Mouse (Mus musculus) adrenal gland, postnatal 10 days (tissue): ENCODE measurements around the gene Aimp2. TPM values are rescaled to one million over a fixed set of nuclear protein-coding genes. Genes with fewer than 3 reads are reported as not detected.

ENCODE experiments used
- DNase-seq: peaks from one replicate; pipeline ENCODE4 v3.0.0; 2021; ENCODE audit warnings: mixed read lengths
- long read RNA-seq, 2 experiments: library from polyadenylated mRNA; stranded (forward); transcript quantifications; one replicate each; pipeline ENCODE4 v2.0.0; 2021
- total RNA-seq, 2 experiments: library from RNA; stranded (reverse); gene quantifications; 2 replicates each; pipeline ENCODE4 v1.2.3; 2021

The Aimp2 gene
- total RNA-seq, result 10 to 100 TPM; 34.3 to 38.6 TPM
- long read RNA-seq, experiment 1, transcript Aimp2-202 (4 exons, 1,073 nt), result minor isoform, 7 of 48 reads
- long read RNA-seq, experiment 1, transcript Aimp2-201 (4 exons, 1,185 nt), result major isoform, 36 of 48 reads
- long read RNA-seq, experiment 1, partial matches to known transcripts, result 2 of 48 reads
- long read RNA-seq, experiment 1, other reads (novel, unspliced or antisense), result 3 of 48 reads
- long read RNA-seq, experiment 2, transcript Aimp2-201 (4 exons, 1,185 nt), result major isoform, 22 of 36 reads
- long read RNA-seq, experiment 2, transcript Aimp2-202 (4 exons, 1,073 nt), result minor isoform, 6 of 36 reads
- long read RNA-seq, experiment 2, partial matches to known transcripts, result 3 of 36 reads
- long read RNA-seq, experiment 2, other reads (novel, unspliced or antisense), result 5 of 36 reads

GRCm38 (mm10) chr5:143909417-143910400 lies at the start of gene Aimp2, which contains the start of gene Pms2:
Gene Aimp2 (minus strand): TSS chr5:143909847.
Gene Pms2 (plus strand): TSS chr5:143909964.
- peak; percentile 96 for DNase-seq

DNA sequence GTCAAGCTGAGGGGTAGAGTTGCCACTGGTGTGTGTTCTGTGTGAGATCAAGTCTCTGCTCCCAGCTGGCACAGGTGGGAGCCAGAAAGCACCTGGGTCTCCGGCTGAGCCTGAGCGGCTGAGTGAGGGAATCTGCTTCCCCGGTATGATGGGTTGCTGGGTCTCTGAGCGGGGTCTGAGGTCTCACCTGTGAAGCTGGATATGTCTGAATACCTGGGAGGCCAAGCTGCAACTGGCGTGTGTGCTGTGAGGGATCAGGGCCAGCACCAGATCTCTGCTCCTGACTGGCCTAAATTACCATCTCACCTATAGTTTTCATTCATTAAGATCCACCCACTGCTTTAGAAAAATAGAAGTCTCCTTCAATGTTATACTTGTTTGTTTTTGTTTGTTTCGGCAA lies 47.5 kb upstream of the Aimp2 start:
- DNase-seq, result no peak

GRCm38 (mm10) chr5:143950016-143950415 lies 40.4 kb upstream of the Aimp2 start:
- DNase-seq, result no peak

- DNase-seq, result no peak
Measured at GRCm38 (mm10) chr5:143948361-143948760, 38.7 kb upstream of the Aimp2 start.

DNA sequence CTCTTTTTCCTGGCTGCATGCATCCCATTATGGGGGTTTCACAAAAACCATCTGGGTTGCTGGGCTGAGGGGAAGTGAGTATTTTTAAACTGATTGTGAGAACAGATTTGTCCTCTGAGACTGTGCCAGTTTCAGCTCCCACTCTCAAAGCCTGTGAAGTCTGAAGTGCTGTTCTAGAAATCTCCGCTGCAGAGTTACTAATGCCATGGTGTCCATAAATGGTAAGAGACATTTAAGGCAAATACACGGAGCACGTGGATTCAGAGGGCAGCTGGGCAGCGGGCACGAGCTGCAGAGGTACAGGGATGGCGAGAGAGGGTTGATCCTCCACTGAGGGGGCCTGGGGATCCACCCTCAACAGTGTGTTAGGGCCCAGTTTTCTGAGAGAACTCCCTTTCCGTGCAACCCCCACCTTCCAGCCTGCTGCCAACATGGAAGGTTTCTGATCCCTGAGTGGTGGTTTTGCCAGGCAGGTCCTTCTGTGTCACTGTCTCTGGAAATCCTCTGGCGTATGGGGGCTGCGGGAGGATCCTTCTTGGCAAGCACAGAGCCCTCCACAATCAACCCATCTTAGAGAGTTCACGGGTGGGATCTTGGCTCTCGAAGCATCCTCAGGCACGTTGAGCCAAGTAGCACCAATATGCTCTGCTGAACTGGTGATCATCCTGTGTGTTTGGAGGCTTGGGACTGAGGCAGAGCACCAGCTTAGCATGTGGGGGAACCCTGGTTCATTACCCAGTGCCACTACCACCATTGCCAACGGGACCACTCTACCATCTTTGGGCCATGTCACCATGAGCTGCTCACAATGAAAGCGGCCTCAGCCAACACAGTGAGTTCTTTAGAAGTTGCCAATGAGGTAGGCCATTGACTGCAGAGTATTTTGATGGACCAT lies 33.8 kb upstream of the Aimp2 start:
- DNase-seq, result no peak

GRCm38 (mm10) chr5:143941588-143941987 lies 31.9 kb upstream of the Aimp2 start:
- no peak for DNase-seq

GRCm38 (mm10) chr5:143936156-143936555 lies 26.5 kb upstream of the Aimp2 start:
- no peak for DNase-seq

- no peak for DNase-seq
Measured at GRCm38 (mm10) chr5:143933875-143934274, 24.2 kb upstream of the Aimp2 start.

DNA sequence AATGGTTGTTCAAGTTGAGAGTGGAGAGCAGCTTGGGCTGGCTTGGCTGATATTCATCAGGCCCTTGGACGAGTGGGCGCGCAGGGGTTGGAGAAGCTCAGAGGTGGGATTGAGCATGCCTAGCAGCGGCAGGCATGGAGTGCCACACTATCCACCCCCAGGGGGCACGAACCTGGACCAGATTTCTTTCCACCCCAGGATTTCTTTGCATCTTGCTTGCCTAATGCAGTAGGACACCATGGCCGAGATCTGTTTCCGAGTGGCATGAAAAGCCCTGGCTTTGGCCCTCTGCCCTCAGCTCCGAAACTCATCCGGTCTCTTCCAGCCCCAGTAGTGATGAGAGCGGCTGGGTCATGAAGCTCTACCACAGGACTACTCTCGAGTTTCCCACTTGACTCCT lies 23.8 kb upstream of the Aimp2 start:
- DNase-seq, result no peak

GRCm38 (mm10) chr5:143932831-143933230 lies 23.2 kb upstream of the Aimp2 start, which contains the start of gene Rsph10b:
Gene Rsph10b (plus strand): TSS chr5:143933035.
- peak; percentile 52 for DNase-seq

DNA sequence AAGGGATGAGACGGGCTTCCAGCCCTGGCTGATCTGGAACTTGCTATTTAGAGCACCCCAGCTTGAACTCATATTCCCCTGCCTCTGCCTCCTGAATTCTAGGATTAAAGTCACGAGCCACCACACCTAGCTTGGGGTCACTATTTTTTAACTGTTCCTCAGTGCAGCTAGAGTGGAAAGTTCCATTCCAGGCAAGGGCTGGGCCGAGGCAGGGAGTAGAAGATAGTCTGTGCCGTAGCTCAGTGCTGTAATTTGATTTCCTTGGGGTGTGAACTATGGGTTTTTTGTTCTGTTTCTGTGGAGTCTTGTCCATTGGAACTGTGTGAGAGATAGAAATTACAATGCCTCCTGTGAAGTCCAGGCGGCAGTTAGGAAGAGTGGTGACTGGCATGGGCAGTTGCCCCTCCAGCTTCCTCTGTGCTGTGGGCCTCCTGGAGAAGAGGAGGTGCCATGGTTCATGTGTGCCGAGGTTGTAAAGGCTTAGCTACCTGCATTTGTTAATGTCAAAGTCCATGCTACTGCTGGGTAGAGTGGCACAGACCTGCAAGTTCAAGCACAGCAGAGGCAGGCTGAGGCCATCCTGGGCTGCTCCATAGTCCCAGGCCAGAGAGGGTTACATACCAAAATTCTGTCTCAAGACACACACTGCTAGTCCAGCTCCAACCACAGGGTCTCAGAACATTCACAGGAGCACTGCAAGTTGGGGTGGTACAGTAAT lies 22.4 kb upstream of the Aimp2 start:
- DNase-seq, result no peak

DNA sequence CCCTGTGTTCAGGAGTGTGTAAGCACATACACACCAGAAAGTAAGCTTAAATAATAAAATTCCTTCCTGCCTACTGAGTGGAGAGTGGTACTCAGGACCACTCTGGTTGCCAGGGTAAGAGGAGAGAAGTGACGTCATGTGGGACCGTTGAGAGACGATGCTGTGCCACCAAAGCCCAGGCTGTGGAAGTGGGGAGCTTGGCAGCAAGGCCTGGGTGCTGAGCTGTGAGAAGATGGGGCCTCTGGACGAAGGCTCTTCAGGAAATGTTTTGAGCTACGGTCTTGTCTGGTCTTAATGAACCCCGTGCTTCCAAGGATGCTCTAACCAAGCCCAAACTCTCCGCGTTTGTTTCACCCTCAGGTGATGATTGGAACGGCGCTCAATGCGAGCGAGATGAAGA lies 21.0 kb upstream of the Aimp2 start:
- no peak for DNase-seq

DNA sequence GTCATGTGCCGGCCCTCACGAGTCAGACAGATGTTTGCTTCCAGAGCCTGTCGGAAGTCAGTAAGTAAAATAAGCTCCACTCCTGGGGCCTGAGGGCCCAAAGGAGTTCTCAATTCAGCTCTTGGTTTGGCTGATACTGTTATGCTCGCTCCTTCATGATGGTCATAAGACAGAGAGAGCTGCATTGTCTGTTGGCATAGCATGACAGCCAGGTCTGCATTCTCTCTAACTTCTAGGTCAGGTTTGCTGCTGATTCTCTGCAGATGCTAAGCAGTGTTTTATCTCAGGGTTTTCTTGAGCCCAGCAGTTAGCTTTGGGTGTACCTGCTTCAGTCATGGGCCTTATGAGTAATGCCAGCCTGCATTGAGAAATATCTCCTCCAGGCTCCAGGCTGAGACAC lies 19.6 kb upstream of the Aimp2 start:
- DNase-seq, result no peak

DNA sequence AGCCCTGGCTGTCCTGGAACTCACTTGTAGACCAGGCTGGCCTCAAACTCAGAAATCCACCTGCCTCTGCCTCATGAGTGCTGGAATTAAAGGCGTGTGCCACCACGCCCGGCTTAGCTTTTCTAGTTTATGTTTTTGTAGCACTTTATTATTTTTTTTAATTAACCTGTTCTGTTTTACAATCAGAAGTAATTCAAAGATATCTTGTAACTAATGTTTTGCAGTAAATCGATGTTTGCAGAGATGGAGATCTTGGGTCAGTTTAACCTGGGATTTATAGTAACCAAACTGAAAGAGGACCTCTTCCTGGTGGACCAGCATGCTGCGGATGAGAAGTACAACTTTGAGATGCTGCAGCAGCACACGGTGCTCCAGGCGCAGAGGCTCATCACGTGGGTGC lies 18.2 kb upstream of the Aimp2 start, which contains the start of gene Gm42421:
TSS of gene Gm42421 (plus strand) at position 301 of the 400 bp plus-strand sequence.
- DNase-seq, result no peak

DNA sequence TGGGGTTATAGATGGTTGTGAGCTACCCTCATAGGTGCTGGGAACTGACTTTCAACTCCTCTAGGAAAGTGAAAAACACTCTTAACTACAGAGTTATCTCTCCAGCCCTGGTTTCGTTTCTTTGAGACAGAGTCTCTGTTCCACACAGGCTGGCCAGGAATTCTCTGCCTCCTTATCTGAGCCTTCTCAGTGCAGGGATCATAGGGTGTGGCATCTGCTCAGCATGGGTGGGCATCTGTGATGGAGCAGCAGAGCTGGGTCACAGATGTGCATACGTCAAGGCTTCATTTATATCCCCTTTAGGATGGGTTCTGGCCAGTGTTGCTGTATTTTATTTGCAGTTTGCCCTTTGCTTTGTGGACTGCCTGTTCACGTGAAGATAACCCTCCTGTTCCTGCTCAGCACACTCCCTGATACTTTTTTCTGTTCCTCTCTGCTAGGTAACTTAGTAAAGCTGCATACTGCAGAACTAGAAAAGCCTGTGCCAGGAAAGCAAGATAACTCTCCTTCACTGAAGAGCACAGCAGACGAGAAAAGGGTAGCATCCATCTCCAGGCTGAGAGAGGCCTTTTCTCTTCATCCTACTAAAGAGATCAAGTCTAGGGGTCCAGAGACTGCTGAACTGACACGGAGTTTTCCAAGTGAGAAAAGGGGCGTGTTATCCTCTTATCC lies 15.3 kb upstream of the Aimp2 start:
- DNase-seq, result no peak

DNA sequence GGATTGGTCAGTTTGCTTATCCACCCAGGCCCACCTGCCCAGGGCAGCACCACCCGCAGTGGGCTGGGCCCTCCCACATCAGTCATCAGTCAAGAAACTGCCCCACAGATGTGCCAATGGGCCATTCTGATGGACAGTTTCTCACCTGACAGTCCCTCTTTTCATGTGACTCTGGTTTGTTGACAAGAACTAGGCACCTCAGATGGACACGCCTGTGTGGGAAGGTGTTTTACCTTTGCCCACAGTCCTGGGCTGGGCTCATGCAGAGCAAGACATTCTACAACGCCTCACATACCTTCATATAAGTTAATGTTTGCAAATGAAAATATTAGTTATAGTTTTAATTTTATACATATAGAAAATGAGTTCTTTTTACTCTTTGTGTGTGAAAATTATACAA lies 8.5 kb upstream of the Aimp2 start:
- no peak for DNase-seq

GRCm38 (mm10) chr5:143917418-143917817 lies 7.8 kb upstream of the Aimp2 start:
- peak; percentile 73 for DNase-seq

- DNase-seq, result no peak
Measured at GRCm38 (mm10) chr5:143916221-143916620, 6.6 kb upstream of the Aimp2 start.

GRCm38 (mm10) chr5:143908926-143909325 lies 721 bp downstream of the Aimp2 start:
- DNase-seq, result no peak

GRCm38 (mm10) chr5:143906429-143906828 lies 3.2 kb downstream of the Aimp2 start:
- no peak for DNase-seq

- DNase-seq, result no peak
Measured at GRCm38 (mm10) chr5:143903813-143904212, 5.8 kb downstream of the Aimp2 start.
